Mouse (Mus musculus) cerebellum, adult 8-10 months (tissue): ENCODE data around the gene Poln.

ENCODE experiments used
- DNase-seq: peaks from one replicate; pipeline ENCODE4 v3.0.0; 2022

Poln gene

DNA sequence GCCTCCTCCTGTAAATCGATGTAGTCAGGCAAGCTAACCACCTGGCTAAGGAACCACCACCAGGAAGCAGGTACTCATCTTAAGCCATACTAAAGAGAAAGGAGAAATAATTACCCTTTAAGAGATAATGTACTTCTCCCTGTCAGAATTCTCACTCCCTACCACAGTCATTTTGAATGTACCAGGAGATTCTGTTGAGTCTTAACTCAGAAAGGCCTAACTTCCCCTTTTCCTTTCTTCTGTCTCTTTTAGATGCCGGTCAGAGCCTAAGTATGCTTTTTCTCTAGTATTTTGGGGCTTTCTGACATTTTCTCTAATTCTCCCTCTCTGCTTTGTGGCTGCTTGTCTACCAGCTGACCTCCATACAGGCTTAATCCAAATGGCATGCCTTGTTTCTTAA, 76.2 kb downstream of the Poln start:
- no peak for DNase-seq

DNA sequence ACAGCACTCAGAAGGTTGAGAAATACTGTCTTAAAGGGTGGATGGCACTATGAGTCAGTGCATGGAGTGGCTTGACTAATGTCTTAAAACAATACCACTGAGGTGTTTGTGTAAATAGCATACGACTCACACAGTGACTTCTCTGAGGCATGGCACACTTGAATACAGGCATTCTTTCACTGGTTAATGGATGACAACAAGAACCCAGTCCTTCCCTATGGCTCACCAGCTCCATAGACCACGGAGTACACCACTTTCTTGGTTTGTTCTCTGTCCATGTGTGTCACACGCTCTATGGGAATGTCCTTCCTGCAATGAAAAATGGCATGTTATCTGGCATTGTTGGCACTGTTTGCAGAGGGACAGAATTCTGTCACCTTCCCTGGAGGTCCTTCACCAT, 136.7 kb downstream of the Poln start:
- no peak for DNase-seq

DNA sequence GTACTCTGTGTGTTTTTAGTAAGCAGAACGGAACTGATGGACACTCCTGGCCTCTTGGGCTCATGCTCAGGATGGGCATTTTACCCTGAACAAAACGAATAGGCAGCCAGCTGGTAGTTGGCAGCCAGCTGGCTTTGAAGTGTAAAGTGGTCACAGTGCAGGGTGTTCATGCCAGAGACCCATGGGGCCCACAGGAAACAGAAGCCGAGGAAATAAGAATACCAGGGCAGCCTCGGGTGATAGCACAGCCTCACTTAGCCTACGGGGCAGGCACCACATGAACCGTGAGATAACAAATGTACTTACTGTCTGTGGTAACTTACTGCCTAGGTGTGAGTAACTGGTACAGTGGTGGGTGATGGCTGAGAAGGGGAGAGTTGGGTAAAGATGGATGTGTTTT, 138.2 kb downstream of the Poln start:
- DNase-seq: no peak

DNA sequence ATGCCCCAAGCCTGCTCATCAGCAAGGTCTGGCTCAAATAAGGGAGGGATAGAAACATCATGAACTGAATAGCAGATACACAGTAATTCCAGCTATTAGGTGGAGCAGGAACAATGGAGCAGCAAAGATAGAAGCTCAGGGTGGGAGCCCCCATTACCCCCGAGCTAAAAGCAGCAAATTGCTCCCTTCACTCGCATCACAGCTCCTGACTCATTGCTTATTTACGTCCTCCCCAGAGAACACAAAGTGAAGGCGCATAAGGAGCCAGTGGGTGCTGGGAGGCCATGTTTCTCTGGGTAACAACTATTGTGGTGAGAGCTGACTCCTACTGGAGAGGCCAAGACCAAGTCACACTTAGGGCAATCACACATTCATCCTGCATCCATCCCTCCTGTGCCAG, 139.1 kb downstream of the Poln start:
- no peak for DNase-seq

DNA sequence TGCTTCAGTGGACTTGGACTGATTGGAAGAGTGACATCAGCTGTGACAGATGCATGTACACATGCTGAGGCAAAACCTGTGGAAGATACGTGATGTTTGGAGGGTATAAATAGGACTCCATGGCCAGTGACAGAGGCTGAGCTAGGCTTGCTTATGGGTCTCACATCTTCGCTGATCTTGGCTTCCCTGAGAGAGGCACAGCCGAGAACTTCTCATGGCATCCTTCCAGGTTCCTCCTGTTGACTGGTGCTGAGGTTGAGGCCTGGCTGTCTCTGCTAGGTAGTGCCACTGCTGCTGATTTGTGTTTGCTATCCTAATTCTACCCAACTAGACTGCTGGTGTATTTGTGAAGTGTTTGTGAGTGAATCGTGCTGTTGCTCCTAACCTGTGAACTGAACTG, 150.3 kb downstream of the Poln start:
- DNase-seq: no peak

DNA sequence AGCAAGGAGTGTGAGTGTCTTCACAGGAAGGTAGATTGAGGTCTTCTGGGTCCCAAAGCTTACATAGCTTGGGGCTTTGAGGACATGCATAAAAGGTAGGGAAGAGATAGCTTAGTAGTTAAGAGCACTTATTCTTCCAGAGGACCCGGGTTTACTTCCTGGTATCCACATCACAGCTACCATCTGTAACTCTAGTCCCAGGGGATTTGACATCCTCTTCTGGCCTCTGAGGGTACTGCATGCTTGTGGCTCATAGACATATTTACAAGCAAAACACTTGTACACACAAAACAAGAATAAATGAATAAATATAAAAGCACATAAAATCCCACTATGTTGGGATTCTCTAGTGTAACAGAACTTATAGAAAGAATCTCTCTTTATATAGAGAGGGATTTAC, 154.6 kb downstream of the Poln start:
- no peak for DNase-seq

DNA sequence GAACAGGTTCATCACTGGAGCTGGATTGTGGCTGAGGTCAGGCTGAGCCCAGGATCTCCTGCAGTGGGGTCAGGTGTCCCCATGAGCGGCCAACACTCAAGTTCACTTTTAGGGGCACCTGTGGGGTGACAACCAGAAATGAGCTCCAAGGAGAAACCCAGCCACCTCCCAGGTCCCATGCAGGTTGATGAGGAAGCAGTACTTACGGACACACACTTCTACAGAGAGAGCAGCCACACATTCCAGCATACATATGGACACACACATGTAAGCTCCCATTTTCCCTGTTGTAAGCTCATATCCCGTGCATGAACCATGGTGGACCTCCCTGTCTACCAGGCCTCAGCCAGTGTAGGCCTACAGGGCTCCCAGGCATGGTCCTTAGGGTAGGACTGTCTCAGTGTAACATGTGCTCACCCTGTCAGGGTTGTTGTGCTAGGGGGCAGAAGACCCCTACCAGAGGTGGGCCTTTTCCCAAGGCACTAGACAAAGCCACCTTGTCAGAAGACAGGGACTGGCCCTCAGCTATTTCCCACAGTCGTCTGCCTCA, 161.8 kb downstream of the Poln start:
- DNase-seq: no peak

DNA sequence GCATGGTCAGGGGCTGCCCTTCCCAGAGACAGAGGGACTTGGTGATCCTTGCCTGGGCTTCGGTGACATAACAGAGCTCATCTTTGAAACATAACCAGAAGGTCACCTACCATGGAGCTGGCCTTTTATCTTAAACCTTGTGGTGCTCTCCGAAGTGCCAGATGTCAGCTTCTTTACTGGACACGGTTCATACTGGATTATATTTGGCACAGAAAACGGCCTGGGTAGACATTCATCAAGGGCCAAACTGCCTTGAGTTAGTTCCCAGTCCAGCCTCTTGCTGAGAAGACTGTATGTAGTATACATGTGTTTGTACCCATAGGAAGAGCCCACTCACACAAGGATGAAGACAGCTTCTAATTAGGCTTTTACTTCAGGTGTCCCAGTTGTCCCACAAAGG, 162.4 kb downstream of the Poln start:
- DNase-seq: no peak

DNA sequence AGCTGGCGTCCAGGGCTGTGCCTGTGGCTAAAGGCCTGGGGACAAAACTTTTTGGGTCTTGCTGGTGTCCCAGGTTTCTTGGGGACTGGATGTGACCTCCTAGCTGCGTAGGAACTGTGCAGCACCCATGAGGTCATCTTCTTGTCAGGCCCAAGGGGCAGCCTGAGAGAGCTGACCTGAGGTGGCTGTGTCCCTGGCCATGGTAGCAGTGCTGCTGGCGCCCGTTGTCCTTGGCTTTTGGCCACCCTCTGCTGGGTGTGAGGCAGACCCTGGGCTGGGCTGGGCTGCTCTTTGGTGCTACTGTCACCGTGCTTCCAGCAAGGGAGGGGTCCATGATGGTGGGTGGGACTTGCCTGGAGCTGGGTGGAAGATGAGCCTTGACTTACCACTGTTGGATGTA, 164.6 kb downstream of the Poln start:
- DNase-seq: no peak

DNA sequence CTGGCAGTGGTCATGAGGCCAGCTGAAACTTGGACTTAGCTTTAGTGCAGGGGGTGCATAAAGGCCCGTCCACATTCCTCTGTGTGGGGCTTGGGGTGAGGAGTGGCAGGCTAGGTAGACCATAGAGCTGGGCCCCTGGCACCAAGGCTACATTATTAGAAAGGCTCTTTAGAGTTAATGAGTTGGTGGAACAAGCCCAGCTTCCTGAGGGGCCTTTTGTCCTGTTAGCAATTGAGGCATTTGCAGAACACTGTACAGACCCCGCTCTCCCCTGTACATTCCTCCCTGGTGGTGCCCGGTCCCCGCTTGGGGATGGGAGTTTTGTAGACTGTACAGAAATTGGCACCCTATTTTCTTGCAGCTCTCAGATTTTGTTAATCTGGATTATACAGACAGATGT, 166.6 kb downstream of the Poln start:
- DNase-seq: no peak

DNA sequence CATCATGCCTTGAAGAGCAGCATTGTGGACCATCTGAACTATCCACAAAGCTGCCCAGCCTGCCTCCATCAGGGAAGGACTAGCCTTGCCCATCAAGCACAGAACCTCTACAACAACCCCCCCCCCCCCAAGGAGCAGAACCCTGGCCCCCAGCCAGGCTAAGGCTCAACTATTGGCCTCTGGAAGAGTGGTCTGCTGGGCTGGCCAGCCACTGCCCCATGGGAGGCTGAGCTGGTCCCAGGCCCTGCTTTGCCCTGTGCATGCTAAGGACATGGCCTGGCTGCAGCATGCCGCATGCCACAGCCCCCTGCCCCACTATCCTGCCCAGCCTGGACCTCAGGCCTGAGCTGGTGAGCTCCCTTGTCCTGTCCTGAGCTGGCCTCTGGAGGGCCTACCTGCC, 167.8 kb downstream of the Poln start:
- no peak for DNase-seq

DNA sequence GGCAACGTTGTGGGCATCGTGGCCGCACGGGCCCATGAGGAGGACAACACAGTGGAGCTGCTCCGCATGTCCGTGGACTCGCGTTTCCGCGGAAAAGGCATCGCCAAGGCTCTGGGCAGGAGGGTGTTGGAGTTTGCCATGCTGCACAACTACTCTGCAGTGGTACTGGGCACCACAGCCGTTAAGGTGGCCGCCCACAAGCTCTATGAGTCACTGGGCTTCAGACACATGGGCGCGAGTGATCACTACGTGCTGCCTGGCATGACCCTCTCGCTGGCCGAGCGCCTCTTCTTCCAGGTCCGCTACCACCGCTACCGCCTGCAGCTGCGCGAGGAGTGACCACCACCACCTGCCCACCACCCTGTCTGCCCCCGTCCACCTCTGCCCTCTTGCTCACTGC, 168.4 kb downstream of the Poln start:
- DNase-seq: no peak

DNA sequence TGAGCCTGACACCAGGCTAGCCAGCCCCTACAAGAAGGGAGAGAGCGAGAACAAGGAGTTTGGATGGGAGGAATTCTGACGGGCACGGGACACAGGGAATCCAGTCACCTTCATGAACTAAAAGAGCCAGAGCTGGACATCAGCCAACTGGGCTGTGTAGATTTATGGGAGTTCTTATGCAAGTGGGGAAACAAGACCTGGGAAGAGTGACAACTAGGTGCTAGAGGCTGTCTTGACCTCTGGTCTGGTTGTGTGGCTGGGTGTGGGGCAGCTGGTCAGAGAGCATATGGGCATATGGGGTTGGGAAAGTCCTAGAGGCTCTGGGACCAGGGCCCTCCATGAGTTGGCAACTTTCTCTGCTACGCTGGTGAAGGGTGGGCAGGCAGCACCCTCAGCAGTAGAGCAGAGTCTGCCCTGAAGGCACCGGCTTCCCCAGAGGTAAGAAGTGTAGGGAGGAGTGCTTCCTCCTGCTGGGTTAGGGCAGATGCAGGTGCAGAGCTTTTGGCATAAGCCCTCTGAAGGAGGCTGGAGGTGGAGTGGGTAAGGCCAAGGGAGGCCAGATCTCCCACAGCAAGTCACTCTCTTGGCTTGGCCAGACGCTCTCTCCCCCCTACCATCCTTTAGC, 169.7 kb downstream of the Poln start:
- peak; percentile 34 for DNase-seq

DNA sequence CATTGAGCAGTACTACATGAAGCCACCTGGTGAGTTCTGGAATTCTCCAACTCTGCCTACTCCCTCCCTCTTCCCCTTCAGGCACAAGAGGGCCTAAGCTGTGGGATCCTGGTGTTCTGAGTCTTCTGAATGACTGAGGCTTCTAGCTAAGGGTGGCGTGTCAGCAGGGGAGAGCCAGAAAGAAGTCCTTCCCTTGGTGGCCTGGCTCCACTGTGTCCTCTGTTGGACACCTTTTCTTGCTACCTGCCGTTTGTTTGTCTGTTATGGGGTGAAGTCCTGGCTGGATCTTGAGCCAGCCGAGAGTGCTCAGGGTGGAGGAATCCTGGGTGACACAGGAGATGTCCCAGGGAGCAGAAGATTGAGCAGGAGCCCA, 170.8 kb downstream of the Poln start:
- DNase-seq: no peak

DNA sequence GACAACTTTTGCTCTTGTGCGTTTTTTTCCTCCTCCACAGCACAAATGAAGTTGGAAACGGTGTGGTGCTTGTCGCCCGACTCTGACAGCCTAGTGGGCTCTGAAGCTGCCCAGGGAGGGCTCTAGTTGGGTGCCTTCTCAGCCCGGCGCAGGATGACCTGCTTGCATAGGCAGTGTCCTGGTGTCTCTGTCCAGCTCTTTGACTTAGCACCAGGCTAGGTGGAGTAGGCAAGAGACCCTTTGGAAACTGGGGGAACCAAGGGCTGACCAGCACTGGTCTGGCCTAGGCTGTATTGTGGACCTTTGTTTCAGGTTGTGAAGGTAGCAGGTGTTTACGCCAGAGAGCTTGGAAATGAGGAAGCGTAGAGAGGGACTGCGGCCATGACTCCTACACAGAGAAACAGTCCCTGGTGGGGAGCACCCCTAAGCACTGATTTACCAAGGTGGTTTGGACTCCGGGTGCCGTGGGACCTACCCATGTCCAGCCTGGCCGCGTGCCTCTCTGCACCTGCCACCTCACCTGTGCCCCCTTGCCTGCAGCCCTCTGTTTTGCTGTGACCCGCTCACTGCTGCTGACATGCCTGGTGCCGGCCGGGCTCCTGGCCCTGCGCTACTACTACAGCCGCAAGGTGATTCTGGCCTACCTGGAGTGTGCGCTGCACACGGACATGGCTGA, 171.3 kb downstream of the Poln start:
- DNase-seq: peak; percentile 35

DNA sequence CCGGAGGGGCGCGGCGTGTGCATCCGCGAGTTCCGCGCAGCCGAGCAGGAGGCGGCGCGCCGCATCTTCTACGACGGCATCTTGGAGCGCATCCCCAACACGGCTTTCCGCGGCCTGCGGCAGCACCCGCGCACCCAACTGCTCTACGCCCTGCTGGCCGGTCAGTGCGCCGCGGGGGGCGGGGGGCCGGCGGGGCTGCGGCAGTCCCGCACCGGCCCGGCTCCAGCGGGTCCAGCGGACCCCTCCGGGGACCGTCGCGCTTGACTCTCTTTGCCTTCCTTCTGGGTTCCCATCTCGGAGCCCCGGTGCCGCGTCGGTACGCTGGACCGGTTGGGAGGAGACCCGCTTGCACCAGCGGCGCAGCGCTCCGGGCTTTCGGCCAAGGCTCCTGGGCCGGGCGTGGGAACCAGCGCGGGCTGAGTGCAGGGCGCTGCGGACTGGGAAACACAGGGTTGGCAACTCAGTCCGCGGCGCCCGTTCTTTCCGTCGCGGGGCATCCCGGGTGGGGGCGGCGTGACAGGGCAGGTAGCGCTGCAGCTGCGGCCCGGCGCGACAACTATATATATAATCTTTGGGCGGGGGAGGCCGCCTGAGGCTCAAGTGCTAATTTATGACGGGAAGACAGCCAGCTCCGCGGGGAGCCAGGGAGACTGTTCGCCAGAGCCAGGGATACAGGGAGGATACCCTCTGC, 172.1 kb downstream of the Poln start:
- DNase-seq: peak; percentile 73

DNA sequence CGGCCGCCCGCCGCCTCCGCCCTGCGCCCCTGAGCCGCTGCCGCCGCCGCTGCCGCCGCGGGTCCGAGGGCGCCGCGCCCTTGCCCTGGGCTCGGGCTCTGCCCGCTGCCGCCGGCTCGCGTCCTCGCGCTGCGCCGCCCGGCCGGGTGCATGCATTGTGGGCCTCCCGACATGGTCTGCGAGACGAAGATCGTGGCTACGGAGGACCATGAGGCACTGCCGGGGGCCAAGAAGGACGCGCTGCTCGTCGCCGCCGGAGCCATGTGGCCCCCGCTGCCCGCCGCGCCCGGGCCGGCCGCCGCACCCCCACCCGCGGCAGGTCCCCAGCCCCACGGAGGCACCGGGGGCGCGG, 172.6 kb downstream of the Poln start:
- no peak for DNase-seq

DNA sequence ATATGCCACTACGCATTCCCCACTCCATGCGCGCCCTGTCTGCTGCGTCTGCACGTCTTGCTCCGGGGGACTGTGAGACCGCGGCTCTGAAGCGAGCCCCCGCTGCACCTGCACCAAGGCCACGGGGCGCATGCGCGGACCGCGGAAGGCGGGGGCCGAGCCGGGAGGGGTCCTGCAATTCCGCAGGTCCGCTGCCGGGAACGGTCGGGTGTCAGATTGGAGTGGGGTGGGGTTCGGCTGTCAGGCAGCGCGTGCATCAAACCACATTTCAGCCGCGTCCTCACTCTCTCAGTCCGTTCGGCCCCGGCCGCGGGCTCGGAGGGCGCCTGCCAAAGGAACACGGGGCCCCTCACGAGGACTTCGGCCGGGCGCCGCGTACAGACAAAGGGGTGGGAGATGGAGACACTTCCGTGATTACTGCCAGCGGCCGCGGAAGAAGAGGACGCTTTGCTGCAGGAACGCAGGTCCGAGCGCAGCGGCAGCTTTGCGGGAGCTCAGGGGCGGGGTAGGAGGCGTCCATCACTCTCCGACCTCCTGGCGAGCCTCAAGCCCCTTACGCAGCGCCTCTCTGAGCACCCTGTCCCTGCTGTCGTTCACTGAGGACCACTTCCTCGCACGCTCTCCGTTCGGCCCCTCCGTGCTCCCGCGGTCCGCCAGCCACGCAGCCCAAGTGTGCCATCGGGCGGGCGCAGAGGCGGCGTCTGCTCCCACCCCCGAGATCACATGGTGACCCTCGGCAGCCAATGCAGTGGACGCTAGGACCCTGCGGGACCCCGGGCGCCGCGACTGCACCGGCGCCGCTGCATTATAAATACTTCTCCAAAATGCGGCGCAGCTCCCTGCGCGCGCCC, 173.2 kb downstream of the Poln start, which contains the start of gene Nat8l:
TSS of gene Nat8l (plus strand) at position 142 of the 851 bp plus-strand sequence.
- peak; percentile 90 for DNase-seq

DNA sequence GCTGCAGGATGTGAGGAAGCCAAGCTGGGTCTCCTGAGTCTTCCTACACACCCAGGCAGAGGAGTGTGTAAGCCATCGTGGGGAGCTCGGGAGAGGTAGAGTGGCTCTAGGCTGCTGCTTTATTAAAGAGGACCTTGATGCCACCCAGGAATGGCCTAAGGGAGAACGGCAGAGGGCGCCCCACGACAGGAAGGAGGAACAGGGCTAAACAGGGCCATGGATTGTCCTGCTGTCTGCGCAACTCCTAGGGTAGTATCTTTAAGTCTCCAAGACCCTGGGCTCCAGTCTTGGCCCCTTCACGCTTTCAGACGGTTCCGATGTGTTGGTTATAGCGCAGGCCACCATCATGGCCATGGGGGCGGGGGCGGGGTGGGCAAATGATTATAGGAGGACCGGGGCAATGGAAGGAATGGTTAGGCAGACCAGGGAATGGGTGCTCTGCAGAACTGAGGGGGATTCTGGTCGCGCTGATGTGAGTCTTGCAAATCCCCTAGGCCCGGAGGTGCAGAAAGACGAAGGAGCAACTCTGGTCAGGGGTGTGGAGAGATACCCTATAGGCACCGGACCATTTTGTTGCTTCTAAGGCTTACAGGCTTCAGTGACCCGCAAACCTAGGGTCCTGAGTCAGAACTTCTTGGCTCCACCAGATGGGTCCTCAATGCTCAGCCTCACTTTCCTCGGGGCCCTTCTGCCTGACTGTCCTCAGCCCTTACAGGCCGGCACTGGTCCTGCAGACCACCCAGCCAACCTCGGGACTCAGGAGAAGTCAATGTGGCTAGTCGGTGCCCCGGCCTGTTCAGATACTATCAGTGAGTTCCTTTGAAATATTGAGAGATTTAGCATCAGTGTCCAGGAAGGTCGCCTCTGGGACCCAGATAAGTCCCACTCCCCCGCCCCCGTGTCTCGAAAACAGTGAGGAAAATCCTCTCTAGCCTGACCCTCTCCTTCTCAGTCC, 174.3 kb downstream of the Poln start:
- peak; percentile 72 for DNase-seq

DNA sequence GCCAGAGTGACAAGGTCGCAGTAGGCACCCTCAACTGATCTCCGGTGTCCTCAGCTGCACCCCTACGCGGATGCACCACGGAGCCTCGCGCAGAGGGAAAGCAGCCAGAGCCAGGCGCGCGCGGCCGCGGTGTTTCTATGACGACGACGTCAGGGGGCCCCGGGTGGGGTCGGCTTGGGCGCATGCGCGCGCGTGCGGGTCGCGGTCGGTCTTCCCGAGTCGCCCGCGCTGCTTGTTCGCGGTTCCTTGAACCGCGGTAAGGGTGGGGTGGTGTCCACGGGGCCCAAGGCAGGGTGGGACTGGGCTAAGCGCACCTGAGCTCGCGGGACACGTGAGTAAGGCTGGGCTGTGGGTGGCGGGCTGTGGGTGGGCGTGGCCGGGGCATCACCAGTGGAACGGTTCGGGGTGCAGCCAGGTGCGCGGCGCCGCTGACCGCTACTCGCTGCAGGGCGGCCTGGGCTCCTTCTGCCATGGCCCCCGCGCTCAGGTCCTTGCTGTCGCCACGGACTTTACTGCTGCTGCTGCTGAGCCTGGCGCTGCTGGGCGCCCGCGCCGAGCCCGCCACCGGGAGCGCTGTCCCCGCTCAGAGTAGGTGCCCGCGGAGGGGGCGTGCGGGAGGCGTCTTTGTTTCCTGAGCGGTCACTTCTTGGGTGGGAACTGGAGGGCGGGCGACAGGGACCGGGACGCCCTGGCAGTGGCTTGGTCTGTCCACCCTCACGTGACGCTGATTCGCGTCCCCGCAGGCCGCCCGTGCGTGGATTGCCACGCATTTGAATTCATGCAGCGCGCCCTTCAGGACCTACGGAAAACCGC, 185.7 kb downstream of the Poln start, which contains the start of gene Gm1673:
TSS of gene Gm1673 (plus strand) at position 125 of the 813 bp plus-strand sequence.
- DNase-seq: peak; percentile 85

DNA sequence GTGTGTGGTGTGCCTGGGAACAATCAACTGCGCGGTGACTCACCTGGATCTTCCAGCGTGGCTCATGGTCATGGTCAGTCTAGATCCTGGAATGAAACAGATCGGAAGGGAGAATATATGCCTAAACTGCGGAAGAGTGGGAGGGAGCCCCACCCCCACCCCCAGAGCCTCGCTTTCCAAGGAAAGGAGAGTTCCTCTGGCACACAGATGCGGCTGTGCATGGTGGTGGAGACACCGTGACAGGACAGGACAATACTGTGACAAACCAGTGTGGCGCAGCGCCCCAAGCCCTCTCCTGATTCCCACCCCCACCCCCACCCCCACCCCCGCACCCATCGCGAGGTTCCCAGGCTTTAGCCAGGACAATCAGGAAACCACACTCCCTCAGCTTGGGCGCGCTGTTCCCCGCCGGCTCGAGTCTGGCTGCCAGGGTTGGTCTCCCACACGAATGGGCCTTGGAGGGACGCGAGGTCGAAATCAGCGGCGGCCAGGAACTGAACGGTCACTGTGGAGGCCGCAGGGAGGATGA, 186.5 kb downstream of the Poln start:
- DNase-seq: no peak
